Mouse (Mus musculus) midbrain, postnatal 0 days (tissue): ENCODE data around the gene Hhatl. TPM values are rescaled to one million over a fixed set of nuclear protein-coding genes. Genes with fewer than 3 reads are reported as not detected.
A peak's percentile ranks its signal among the peaks of the same experiment; 100 is the strongest.

ENCODE experiments used
- ATAC-seq: fragments of 200-750 bp; cut with Nextera tagmentation; 2 replicates; pipeline ENCODE4 v1.8.0; 2017; ENCODE audit warnings: moderate number of reproducible peaks, mild to moderate bottlenecking, moderate TSS enrichment, moderate library complexity; ENCODE audit not compliant: low FRiP score
- DNase-seq: peaks from one replicate; pipeline ENCODE4 v3.0.0-alpha.2; 2015; ENCODE audit warnings: low spot score
- H3K27ac ChIP-seq: fragments of 300-500 bp; sonication (generic); 2 replicates; pipeline ENCODE4 v1.5.1; 2014; ENCODE audit warnings: low read depth, mild to moderate bottlenecking, low read length, mixed read lengths
- H3K27me3 ChIP-seq: fragments of 300-500 bp; sonication (generic); 2 replicates; pipeline ENCODE4 v1.6.1; 2014; ENCODE audit warnings: low read length, control low read depth, mixed read lengths; ENCODE audit not compliant: insufficient read depth
- H3K36me3 ChIP-seq: fragments of 300-500 bp; sonication (generic); 2 replicates; pipeline ENCODE4 v1.6.1; 2014; ENCODE audit warnings: low read length, control low read depth, mixed read lengths; ENCODE audit not compliant: insufficient read depth
- H3K4me1 ChIP-seq: fragments of 300-500 bp; sonication (generic); 2 replicates; pipeline ENCODE4 v1.6.1; 2014; ENCODE audit warnings: mild to moderate bottlenecking, control low read depth, antibody characterized with exemption, low read length, mixed read lengths; ENCODE audit not compliant: insufficient read depth
- H3K4me2 ChIP-seq: fragments of 300-500 bp; sonication (generic); 2 replicates; pipeline ENCODE4 v1.6.1; 2014; ENCODE audit warnings: low read depth, mild to moderate bottlenecking, low read length, mixed read lengths; ENCODE audit not compliant: poor library complexity, severe bottlenecking
- H3K4me3 ChIP-seq: fragments of 300-500 bp; sonication (generic); 2 replicates; pipeline ENCODE4 v1.5.1; 2014; ENCODE audit warnings: low read depth, mild to moderate bottlenecking, low read length, moderate library complexity
- H3K9ac ChIP-seq: fragments of 300-500 bp; sonication (generic); replicated peaks from 2 replicates; pipeline ENCODE4 v1.6.1; 2014; ENCODE audit warnings: mild to moderate bottlenecking, low read length, moderate library complexity, mixed read lengths; ENCODE audit not compliant: poor library complexity, severe bottlenecking
- H3K9me3 ChIP-seq: fragments of 300-500 bp; sonication (generic); 2 replicates; pipeline ENCODE4 v1.6.1; 2016; ENCODE audit warnings: low read length, control low read depth
- CTCF ChIP-seq: IDR thresholded peaks from 2 replicates; pipeline ENCODE4 v1.5.1; 2016; ENCODE audit warnings: antibody characterized with exemption, mild to moderate bottlenecking
- WGBS: fragments of 180-500 bp; shearing (Covaris S2); extraction: QIAGEN DNeasy Blood & Tissue Kit; methylation state at CpG from one replicate; pipeline ENCODE4 v1.1.7; 2014; 5-methylcytosine and 5-hydroxymethylcytosine counted together
- polyA plus RNA-seq: library from polyadenylated mRNA; unstranded; fragments of >200 nt; fragmentation: Nextera tagmentation; extraction: Ambion mirVana; gene quantifications from 2 replicates; pipeline ENCODE4 v1.2.1, GENCODE M21; 2015
- total RNA-seq: library from RNA; depleted of rRNA; stranded (reverse); fragments of >200 nt; gene quantifications from 2 replicates; pipeline ENCODE4 v1.2.3, GENCODE M21; 2014

The Hhatl gene
- total and polyA plus RNA-seq, 2 experiments from 2014 or later, result 0.99 to 1.5 TPM

DNA sequence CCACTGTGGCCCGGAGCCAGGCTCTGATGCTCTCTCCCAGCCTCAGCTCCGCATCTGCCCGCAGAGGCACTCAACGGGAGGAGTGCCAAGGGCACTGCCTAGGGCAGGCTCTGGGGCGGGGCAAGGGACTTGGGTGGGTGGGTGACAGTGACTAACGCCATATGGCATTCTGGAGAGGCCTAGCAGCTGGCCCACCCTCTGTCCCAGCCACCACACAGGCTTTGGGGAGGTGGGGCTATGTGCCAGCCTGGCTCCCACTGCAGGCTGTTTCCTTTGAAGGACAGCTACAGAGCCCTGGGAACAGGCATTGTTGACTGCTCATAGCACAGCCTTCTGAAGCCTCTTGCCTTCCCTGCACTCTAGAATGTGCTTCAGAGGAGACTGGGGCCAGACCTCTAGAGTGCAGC, 30.3 kb upstream of the Hhatl start:
- 0 out of 2 replicates have a peak, but pooled peaks cover 3% of the 10 kb centered on the region for H3K4me1 ChIP-seq
- H3K9me3 ChIP-seq, result no peaks in the 10 kb centered on the region
- ATAC-seq (peak; percentile 67), DNase-seq (peak; percentile 86)
- peak overlapping the region; percentile 55; the same call in 1 of the 2 replicates for H3K27ac ChIP-seq
- H3K36me3 ChIP-seq, result no peaks in the 10 kb centered on the region
- no peak overlapping the region for H3K4me2 ChIP-seq
- no peak overlapping the region for H3K4me3 ChIP-seq
- TF ChIP-seq CTCF, result no peak
- peak overlapping the region; percentile 24; the same call in 1 of the 2 replicates for H3K9ac ChIP-seq
- WGBS, result 59% methylated on average over 6 of the region's 6 CpGs
- no peaks in the 10 kb centered on the region for H3K27me3 ChIP-seq

DNA sequence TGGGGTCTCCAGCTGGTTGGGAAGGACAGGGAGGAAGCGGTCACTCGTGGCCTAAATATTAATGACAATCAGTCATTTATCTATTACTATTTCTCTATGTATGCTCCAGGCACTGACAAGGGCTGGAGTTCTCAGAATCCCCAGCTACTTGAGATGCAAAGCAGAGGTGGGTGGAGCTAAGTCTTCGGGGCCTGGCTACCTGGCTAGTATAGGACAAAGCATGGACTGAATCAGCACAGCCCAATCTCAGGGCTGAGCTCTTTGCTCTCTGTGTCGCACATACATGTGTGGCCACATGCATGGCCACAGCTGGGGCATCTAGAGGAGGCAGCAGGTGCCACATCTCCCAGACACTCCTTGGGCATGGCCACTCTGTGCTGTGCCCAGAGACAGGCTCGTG, 28.5 kb upstream of the Hhatl start:
- DNase-seq, result no peak
- Histone ChIP-seq H3K27me3 (no peaks in the 10 kb centered on the region), H3K36me3 (no peaks in the 10 kb centered on the region), H3K4me2 (no peak overlapping the region), H3K27ac (no peak overlapping the region), H3K9ac (no peak overlapping the region), H3K4me1 (0 out of 2 replicates have a peak, but pooled peaks cover 3% of the 10 kb centered on the region), H3K9me3 (no peaks in the 10 kb centered on the region), H3K4me3 (no peak overlapping the region)
- no peak for TF ChIP-seq CTCF
- WGBS, result 76% methylated on average over 5 of the region's 5 CpGs
- ATAC-seq, result no peak

- ATAC-seq, result 0 out of 2 replicates have a peak, but pooled peaks have one; percentile 22
- Histone ChIP-seq H3K27ac (peak overlapping the region; percentile 26; the same call in 1 of the 2 replicates), H3K9ac (no peak overlapping the region), H3K4me3 (no peak overlapping the region), H3K9me3 (no peaks in the 10 kb centered on the region), H3K27me3 (no peaks in the 10 kb centered on the region), H3K36me3 (no peaks in the 10 kb centered on the region), H3K4me1 (0 out of 2 replicates have a peak, but pooled peaks cover 3% of the 10 kb centered on the region), H3K4me2 (no peak overlapping the region)
- no peak for TF ChIP-seq CTCF
- WGBS, result 48% methylated on average over 7 of the region's 7 CpGs
- peak; percentile 68 for DNase-seq
These were observed 27.6 kb upstream of the Hhatl start for GRCm38 (mm10) chr9:121819771-121820471.

DNA sequence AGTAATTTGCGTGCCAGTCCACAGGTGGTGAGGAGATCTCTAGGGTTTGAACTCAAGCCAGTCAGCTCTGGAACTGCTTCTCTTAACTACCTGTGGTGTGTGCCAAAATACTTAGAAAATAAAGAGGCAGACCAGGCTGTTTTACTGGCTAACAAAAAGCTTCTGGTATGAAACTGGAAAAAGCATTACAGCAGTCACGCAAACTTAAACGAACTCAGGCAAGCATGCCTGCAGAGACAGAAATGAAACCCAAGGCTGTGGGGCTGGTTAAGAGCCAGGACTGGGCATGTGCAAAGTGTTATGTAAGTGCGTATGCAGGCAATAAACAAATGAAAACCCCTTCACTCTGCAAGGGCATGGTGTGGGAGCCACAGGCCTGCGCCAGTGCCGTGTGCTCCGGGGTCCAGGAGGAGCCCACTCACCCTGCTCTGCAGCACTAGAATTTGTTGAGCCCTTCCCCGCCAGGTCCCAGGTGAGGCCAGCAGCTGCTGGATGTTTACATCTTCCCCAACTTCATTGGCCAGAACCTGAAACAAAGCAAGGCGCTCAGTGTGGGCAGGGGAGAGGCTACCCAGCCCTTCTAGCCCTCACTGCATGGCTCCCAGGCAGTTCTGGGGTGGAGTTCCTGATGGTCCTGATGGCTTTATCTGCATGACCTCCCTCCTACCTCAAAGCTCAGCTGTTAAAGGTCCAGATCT, 26.9 kb upstream of the Hhatl start:
- H3K4me1 ChIP-seq, result 0 out of 2 replicates have a peak, but pooled peaks cover 3% of the 10 kb centered on the region
- WGBS, result 82% methylated on average over 9 of the region's 9 CpGs
- peak overlapping the region; percentile 26; the same call in 1 of the 2 replicates for H3K27ac ChIP-seq
- H3K4me2 ChIP-seq, result no peak overlapping the region
- no peak for ATAC-seq
- no peaks in the 10 kb centered on the region for H3K27me3 ChIP-seq
- DNase-seq, result no peak
- H3K4me3 ChIP-seq, result no peak overlapping the region
- H3K36me3 ChIP-seq, result no peaks in the 10 kb centered on the region
- TF ChIP-seq CTCF, result no peak
- H3K9ac ChIP-seq, result no peak overlapping the region
- no peaks in the 10 kb centered on the region for H3K9me3 ChIP-seq

GRCm38 (mm10) chr9:121815183-121815582, 22.9 kb upstream of the Hhatl start:
- ATAC-seq, result no peak
- DNase-seq, result no peak
- Histone ChIP-seq H3K4me3 (no peak overlapping the region), H3K4me2 (no peak overlapping the region), H3K4me1 (peaks cover 6% of the 10 kb centered on the region; the same call in 1 of the 2 replicates), H3K9ac (no peak overlapping the region), H3K27ac (no peak overlapping the region), H3K9me3 (no peaks in the 10 kb centered on the region), H3K36me3 (no peaks in the 10 kb centered on the region), H3K27me3 (no peaks in the 10 kb centered on the region)
- WGBS, result 82% methylated on average over 6 of the region's 6 CpGs
- TF ChIP-seq CTCF, result no peak
